Comparison of ENCODE assay signal across 8 mouse cellular contexts in genomic region chr10:87812157-87813072, GRCm38 (mm10). TPM values are rescaled to one million over a fixed set of nuclear protein-coding genes. Genes with fewer than 3 reads are reported as not detected.
DNase-seq lines count a peak whose midpoint lies in the region; ATAC-seq and TF ChIP-seq lines count a peak whose summit lies in the region.

No protein-coding gene starts in this region.

- H3K36me3 ChIP-seq in kidney, embryonic 16.5 days (ENCODE audit: insufficient read depth, low read length): no peaks in the 10 kb centered on the region
- H3K36me3 ChIP-seq in embryonic facial prominence, embryonic 14.5 days (ENCODE audit: control insufficient read depth, insufficient read depth, low read length): no peaks in the 10 kb centered on the region
- no peaks in the 10 kb centered on the region for H3K36me3 ChIP-seq in limb, embryonic 12.5 days
- H3K36me3 ChIP-seq in stomach, embryonic 15.5 days: no peaks in the 10 kb centered on the region

- H3K9ac ChIP-seq in kidney, embryonic 16.5 days (replicated peaks; ENCODE audit: low read length): 0 out of 2 replicates have a peak overlapping the region, but pooled peaks have one; percentile 4
- no peak overlapping the region for H3K9ac ChIP-seq in embryonic facial prominence, embryonic 14.5 days (ENCODE audit: low read depth, low read length)
- no peak overlapping the region for H3K9ac ChIP-seq in limb, embryonic 12.5 days (replicated peaks)
- H3K9ac ChIP-seq in stomach, embryonic 15.5 days: no peak overlapping the region

- H3K4me1 ChIP-seq in kidney, embryonic 16.5 days (ENCODE audit: insufficient read depth, low read length): no peaks in the 10 kb centered on the region
- peaks cover 9% of the 10 kb centered on the region; the same call in 1 of the 2 replicates for H3K4me1 ChIP-seq in embryonic facial prominence, embryonic 14.5 days (ENCODE audit: control insufficient read depth, insufficient read depth, low read length)
- peaks cover 20% of the 10 kb centered on the region for H3K4me1 ChIP-seq in limb, embryonic 12.5 days (replicated peaks)
- no peaks in the 10 kb centered on the region for H3K4me1 ChIP-seq in stomach, embryonic 15.5 days

- no peak overlapping the region for H3K4me3 ChIP-seq in kidney, embryonic 16.5 days (ENCODE audit: low read length)
- H3K4me3 ChIP-seq in embryonic facial prominence, embryonic 14.5 days (ENCODE audit: low read depth, low read length): no peak overlapping the region
- H3K4me3 ChIP-seq in limb, embryonic 12.5 days (replicated peaks): peak overlapping the region; percentile 1; the same call in 1 of the 2 replicates
- no peak overlapping the region for H3K4me3 ChIP-seq in stomach, embryonic 15.5 days (replicated peaks)
- H3K4me3 ChIP-seq in gastrocnemius, adult 2 months: no peak overlapping the region

- H3K27ac ChIP-seq in kidney, embryonic 16.5 days (ENCODE audit: low read length): no peak overlapping the region
- H3K27ac ChIP-seq in embryonic facial prominence, embryonic 14.5 days (replicated peaks; ENCODE audit: low read depth, low read length): peak overlapping the region; percentile 53; the same call in 1 of the 2 replicates
- peak overlapping the region; percentile 60 for H3K27ac ChIP-seq in limb, embryonic 12.5 days
- H3K27ac ChIP-seq in stomach, embryonic 15.5 days: no peak overlapping the region
- no peak overlapping the region for H3K27ac ChIP-seq in gastrocnemius, adult 2 months

- ATAC-seq in kidney, embryonic 16.5 days (ENCODE audit: low FRiP score, low TSS enrichment): 0 out of 2 replicates have a peak, but pooled peaks have one; percentile 23
- ATAC-seq in embryonic facial prominence, embryonic 14.5 days (ENCODE audit: low read depth): peak; percentile 80
- ATAC-seq in limb, embryonic 12.5 days (ENCODE audit: insufficient number of reproducible peaks, insufficient read depth, low FRiP score, low TSS enrichment, low read depth): peak; percentile 47; the same call in 1 of the 2 replicates
- no peak for ATAC-seq in stomach, embryonic 15.5 days (ENCODE audit: insufficient read depth, low FRiP score, low read depth)

- intact Hi-C loops in gastrocnemius, adult 2 months (cut with DNase I): no loop called here

- WGBS in kidney, embryonic 16.5 days: 23% methylated on average over 8 of the region's 8 CpGs
- 9% methylated on average over 8 of the region's 8 CpGs for WGBS in embryonic facial prominence, embryonic 14.5 days
- whole genome bisulfite sequencing in limb, embryonic 12.5 days: 6% methylated on average over 8 of the region's 8 CpGs
- 42% methylated on average over 8 of the region's 8 CpGs for WGBS in stomach, embryonic 15.5 days

- no peaks in the 10 kb centered on the region for H3K9me3 ChIP-seq in kidney, embryonic 16.5 days (ENCODE audit: low read length)
- H3K9me3 ChIP-seq in embryonic facial prominence, embryonic 14.5 days (ENCODE audit: control insufficient read depth, low read length): no peaks in the 10 kb centered on the region
- no peaks in the 10 kb centered on the region for H3K9me3 ChIP-seq in limb, embryonic 12.5 days
- H3K9me3 ChIP-seq in stomach, embryonic 15.5 days: no peaks in the 10 kb centered on the region

- 0 out of 2 replicates have a peak overlapping the region, but pooled peaks have one; percentile 6 for H3K4me2 ChIP-seq in kidney, embryonic 16.5 days (replicated peaks; ENCODE audit: low read depth, low read length)
- H3K4me2 ChIP-seq in embryonic facial prominence, embryonic 14.5 days (ENCODE audit: low read depth, low read length): peak overlapping the region; percentile 16
- peak overlapping the region; percentile 46 for H3K4me2 ChIP-seq in limb, embryonic 12.5 days
- peak overlapping the region; percentile 17 for H3K4me2 ChIP-seq in stomach, embryonic 15.5 days

- no peak for DNase-seq in kidney, postnatal 25 days
- DNase-seq in embryonic facial prominence, embryonic 14.5 days (ENCODE audit: low spot score): peak; percentile 75
- no peak for DNase-seq in spleen, postnatal 14 days (ENCODE audit: low spot score in 2 of 2)
- no peak for DNase-seq in gastrocnemius, adult 18-20 months (ENCODE audit: low spot score)
- DNase-seq in gastrocnemius, adult 2 months: no peak

- H3K27me3 ChIP-seq in kidney, embryonic 16.5 days (ENCODE audit: insufficient read depth, low read length): no peaks in the 10 kb centered on the region
- no peaks in the 10 kb centered on the region for H3K27me3 ChIP-seq in embryonic facial prominence, embryonic 14.5 days (replicated peaks; ENCODE audit: control insufficient read depth, insufficient read depth, low read length)
- H3K27me3 ChIP-seq in limb, embryonic 12.5 days: no peaks in the 10 kb centered on the region
- no peaks in the 10 kb centered on the region for H3K27me3 ChIP-seq in stomach, embryonic 15.5 days (replicated peaks)

- no peak for TF ChIP-seq CTCF in gastrocnemius, adult 2 months (IDR thresholded peaks at IDR 0.05)

RNA-seq across cellular contexts. Expression of gene Igf1, which starts 45.6 kb away (rescaled TPM):
- 30.5 and 32.4 TPM in 2 replicates for polyA plus RNA-seq in kidney, embryonic 16.5 days (2015; fragmentation: Nextera tagmentation; extraction: Ambion mirVana)
- polyA plus RNA-seq in embryonic facial prominence, embryonic 14.5 days (2014; fragmentation: Nextera tagmentation; extraction: Ambion mirVana): 142 and 158 TPM in 2 replicates
- polyA plus RNA-seq in limb, embryonic 12.5 days (2016; fragmentation: Nextera tagmentation; extraction: Ambion mirVana): 23.8 and 28.7 TPM in 2 replicates
- 119 and 121 TPM in 2 replicates for polyA plus RNA-seq in stomach, embryonic 15.5 days (2015; fragmentation: Nextera tagmentation; extraction: Ambion mirVana)
- total RNA-seq in gastrocnemius, adult 18-20 months (2021): 1 to 10 TPM; 6.8 to 9.4 TPM
- total RNA-seq in gastrocnemius, adult 2 months (2021): 10 to 100 TPM; 17.9 to 18.9 TPM

Comparison
In these comparisons a context has a peak if more than half of its experiments do, and no peak if none do; other contexts are left out.
1. H3K27ac ChIP-seq: peak in embryonic facial prominence, embryonic 14.5 days (single experiment) and limb, embryonic 12.5 days (single experiment); none in kidney, embryonic 16.5 days (single experiment), stomach, embryonic 15.5 days (single experiment) and gastrocnemius, adult 2 months (single experiment).
2. Peak in every context shown above with its lines, with median percentiles within 50 percentile points of each other: H3K4me2 ChIP-seq.